Mouse (Mus musculus): ENCODE results near the gene Gm10645.

- TF ChIP-seq POLR2AphosphoS5 (IDR thresholded peaks at IDR 0.05; ENCODE audit: insufficient replicate concordance, low read depth, low read length) (no peak), CTCF (IDR thresholded peaks at IDR 0.05; ENCODE audit: low read depth, low read length) (no peak)
These were observed 44.7 kb upstream of the Gm10645 start for GRCm38 (mm10) chr8:83210676-83211075.
